Mouse (Mus musculus) forebrain, embryonic 10.5 days (tissue): Measurements from ENCODE around the gene Mmp13. TPM values are rescaled to one million over a fixed set of nuclear protein-coding genes. Genes with fewer than 3 reads are reported as not detected.

Source experiments
- polyA plus RNA-seq: library from polyadenylated mRNA; unstranded; fragments of >200 nt; fragmentation: Nextera tagmentation; extraction: Ambion mirVana; gene quantifications from 2 replicates; pipeline ENCODE4 v1.2.1, GENCODE M21; 2016

Gene Mmp13
- polyA plus RNA-seq, 1 experiment from 2014 or later: not detected

Other genes starting within 250 kb of the Mmp13 start
- 25.7 and 27.9 TPM in 2 replicates for gene Dync2h1, start 88.1 kb upstream of the Mmp13 start, polyA plus RNA-seq
- 115 and 121 TPM in 2 replicates for gene Dcun1d5, start 88.0 kb upstream of the Mmp13 start, polyA plus RNA-seq
- not detected in 2 replicates for gene Mmp12, start 71.9 kb downstream of the Mmp13 start, polyA plus RNA-seq
- gene Mmp1b, start 115.5 kb downstream of the Mmp13 start, polyA plus RNA-seq: not detected in 2 replicates
- not detected in 2 replicates for gene Mmp3, start 173.3 kb downstream of the Mmp13 start, polyA plus RNA-seq
- gene Mmp10, start 229.8 kb downstream of the Mmp13 start, polyA plus RNA-seq: not detected in 2 replicates